Mouse (Mus musculus): ENCODE data around the gene 9130213A22Rik. TPM values are rescaled to one million over a fixed set of nuclear protein-coding genes. Genes with fewer than 3 reads are reported as not detected.

The 9130213A22Rik gene
- polyA plus RNA-seq, 1 experiment from 2014 or later = 0.51 TPM

- Histone ChIP-seq H3K4me2 (replicated peaks) (no peak overlapping the region), H3K9ac (no peak overlapping the region), H3K4me1 (peaks cover 12% of the 10 kb centered on the region), H3K27me3 (no peaks in the 10 kb centered on the region), H3K4me3 (replicated peaks) (no peak overlapping the region), H3K27ac (replicated peaks) (no peak overlapping the region), H3K9me3 (replicated peaks) (no peaks in the 10 kb centered on the region), H3K36me3 (no peaks in the 10 kb centered on the region)
- no peak for ATAC-seq (ENCODE audit: insufficient number of reproducible peaks, low FRiP score, low TSS enrichment, low read depth)
- WGBS = 71% methylated on average over 6 of the region's 6 CpGs
These were observed 13.0 kb upstream of the 9130213A22Rik start for GRCm38 (mm10) chr11:69135361-69135760.

- Histone ChIP-seq H3K27me3 (no peaks in the 10 kb centered on the region), H3K36me3 (no peaks in the 10 kb centered on the region), H3K27ac (replicated peaks) (peak overlapping the region; percentile 63), H3K9me3 (replicated peaks) (no peaks in the 10 kb centered on the region), H3K9ac (no peak overlapping the region), H3K4me1 (peaks cover 12% of the 10 kb centered on the region), H3K4me3 (replicated peaks) (peak overlapping the region; percentile 47), H3K4me2 (replicated peaks) (peak overlapping the region; percentile 81)
- no peak for ATAC-seq (ENCODE audit: insufficient number of reproducible peaks, low FRiP score, low TSS enrichment, low read depth)
- 19% methylated on average over 8 of the region's 8 CpGs for WGBS
These were observed 12.2 kb upstream of the 9130213A22Rik start for GRCm38 (mm10) chr11:69134622-69134968.

GRCm38 (mm10) chr11:69133923-69134621, 11.7 kb upstream of the 9130213A22Rik start:
- 3% methylated on average over 34 of the region's 34 CpGs for WGBS
- peak overlapping the region; percentile 63 for H3K27ac ChIP-seq (replicated peaks)
- H3K4me2 ChIP-seq (replicated peaks) = peak overlapping the region; percentile 81

GRCm38 (mm10) chr11:69133566-69133922, 11.2 kb upstream of the 9130213A22Rik start:
- no peaks in the 10 kb centered on the region for H3K9me3 ChIP-seq (replicated peaks)
- H3K27me3 ChIP-seq = no peaks in the 10 kb centered on the region
- WGBS = 19% methylated on average over 5 of the region's 5 CpGs
- H3K36me3 ChIP-seq = no peaks in the 10 kb centered on the region
- peak overlapping the region; percentile 63; the same call in 1 of the 2 replicates for H3K27ac ChIP-seq (replicated peaks)
- no peak for ATAC-seq (ENCODE audit: insufficient number of reproducible peaks, low FRiP score, low TSS enrichment, low read depth)
- H3K4me3 ChIP-seq (replicated peaks) = peak overlapping the region; percentile 47
- no peak overlapping the region for H3K9ac ChIP-seq
- peaks cover 12% of the 10 kb centered on the region for H3K4me1 ChIP-seq
- peak overlapping the region; percentile 81 for H3K4me2 ChIP-seq (replicated peaks)

More at GRCm38 (mm10) chr11:69133923-69134621, 11.7 kb upstream of the 9130213A22Rik start:
- Histone ChIP-seq H3K36me3 (no peaks in the 10 kb centered on the region), H3K9ac (peak overlapping the region; percentile 26; the same call in 1 of the 2 replicates), H3K4me1 (peaks cover 12% of the 10 kb centered on the region), H3K27me3 (no peaks in the 10 kb centered on the region), H3K9me3 (replicated peaks) (no peaks in the 10 kb centered on the region), H3K4me3 (replicated peaks) (peak overlapping the region; percentile 47)
- ATAC-seq (ENCODE audit: insufficient number of reproducible peaks, low FRiP score, low TSS enrichment, low read depth) = peak; percentile 74

GRCm38 (mm10) chr11:69128426-69129122, 6.2 kb upstream of the 9130213A22Rik start:
- no peak overlapping the region for H3K27ac ChIP-seq (replicated peaks)
- H3K4me2 ChIP-seq (replicated peaks) = no peak overlapping the region
- H3K4me3 ChIP-seq (replicated peaks) = no peak overlapping the region
- 64% methylated on average over 8 of the region's 8 CpGs for WGBS
- no peaks in the 10 kb centered on the region for H3K27me3 ChIP-seq
- no peaks in the 10 kb centered on the region for H3K36me3 ChIP-seq
- H3K9ac ChIP-seq = no peak overlapping the region
- no peaks in the 10 kb centered on the region for H3K9me3 ChIP-seq (replicated peaks)
- no peak for ATAC-seq (ENCODE audit: insufficient number of reproducible peaks, low FRiP score, low TSS enrichment, low read depth)
- H3K4me1 ChIP-seq = peaks cover 15% of the 10 kb centered on the region

- H3K4me1 ChIP-seq = peaks cover 14% of the 10 kb centered on the region
- no peak overlapping the region for H3K27ac ChIP-seq (replicated peaks)
- H3K4me2 ChIP-seq (replicated peaks) = peak overlapping the region; percentile 75
- peak overlapping the region; percentile 52 for H3K4me3 ChIP-seq (replicated peaks)
- ATAC-seq (ENCODE audit: insufficient number of reproducible peaks, low FRiP score, low TSS enrichment, low read depth) = no peak
- H3K36me3 ChIP-seq = no peaks in the 10 kb centered on the region
- 53% methylated on average over 2 of the region's 2 CpGs for WGBS
- H3K9ac ChIP-seq = no peak overlapping the region
- no peaks in the 10 kb centered on the region for H3K27me3 ChIP-seq
- H3K9me3 ChIP-seq (replicated peaks) = no peaks in the 10 kb centered on the region
These were observed 4.3 kb upstream of the 9130213A22Rik start for GRCm38 (mm10) chr11:69126706-69127095.

GRCm38 (mm10) chr11:69125919-69126705, 3.7 kb upstream of the 9130213A22Rik start:
- peak overlapping the region; percentile 75 for H3K4me2 ChIP-seq (replicated peaks)
- H3K36me3 ChIP-seq = no peaks in the 10 kb centered on the region
- H3K27ac ChIP-seq (replicated peaks) = peak overlapping the region; percentile 77
- peak overlapping the region; percentile 52 for H3K4me3 ChIP-seq (replicated peaks)
- no peaks in the 10 kb centered on the region for H3K27me3 ChIP-seq
- H3K9me3 ChIP-seq (replicated peaks) = no peaks in the 10 kb centered on the region
- ATAC-seq (ENCODE audit: insufficient number of reproducible peaks, low FRiP score, low TSS enrichment, low read depth) = no peak
- 8% methylated on average over 20 of the region's 20 CpGs for WGBS
- H3K4me1 ChIP-seq = peaks cover 20% of the 10 kb centered on the region
- H3K9ac ChIP-seq = peak overlapping the region; percentile 29

GRCm38 (mm10) chr11:69125852-69125918, 3.3 kb upstream of the 9130213A22Rik start, which contains the start of gene Aloxe3:
Gene Aloxe3, plus strand, starts transcription at chr11:69125896.
- Histone ChIP-seq H3K36me3 (no peaks in the 10 kb centered on the region), H3K9me3 (replicated peaks) (no peaks in the 10 kb centered on the region), H3K4me1 (peaks cover 24% of the 10 kb centered on the region), H3K4me3 (replicated peaks) (peak within 1 kb of the TSS; percentile 52), H3K4me2 (replicated peaks) (peak within 1 kb of the TSS; percentile 75), H3K27ac (replicated peaks) (peak within 1 kb of the TSS; percentile 77), H3K27me3 (no peaks in the 10 kb centered on the region), H3K9ac (peak within 1 kb of the TSS; percentile 29)
- ATAC-seq (ENCODE audit: insufficient number of reproducible peaks, low FRiP score, low TSS enrichment, low read depth) = no peak
- 2% methylated on average over 3 of the region's 3 CpGs for WGBS

GRCm38 (mm10) chr11:69125041-69125851, 2.9 kb upstream of the 9130213A22Rik start:
- peak; percentile 21; the same call in 1 of the 2 replicates for ATAC-seq (ENCODE audit: insufficient number of reproducible peaks, low FRiP score, low TSS enrichment, low read depth)
- H3K9ac ChIP-seq = peak overlapping the region; percentile 29
- H3K4me3 ChIP-seq (replicated peaks) = peak overlapping the region; percentile 52
- H3K4me2 ChIP-seq (replicated peaks) = peak overlapping the region; percentile 75
- H3K27me3 ChIP-seq = no peaks in the 10 kb centered on the region; the same call in 1 of the 2 replicates
- H3K27ac ChIP-seq (replicated peaks) = peak overlapping the region; percentile 77
- WGBS = under 1% methylated on average over 24 of the region's 24 CpGs
- no peaks in the 10 kb centered on the region for H3K36me3 ChIP-seq
- H3K9me3 ChIP-seq (replicated peaks) = no peaks in the 10 kb centered on the region
- peaks cover 28% of the 10 kb centered on the region for H3K4me1 ChIP-seq

- H3K27me3 ChIP-seq = no peaks in the 10 kb centered on the region; the same call in 1 of the 2 replicates
- peak overlapping the region; percentile 81 for H3K4me3 ChIP-seq (replicated peaks)
- H3K4me2 ChIP-seq (replicated peaks) = peak overlapping the region; percentile 96
- H3K4me1 ChIP-seq = peaks cover 36% of the 10 kb centered on the region
- H3K9me3 ChIP-seq (replicated peaks) = no peaks in the 10 kb centered on the region
- H3K27ac ChIP-seq (replicated peaks) = peak overlapping the region; percentile 92; the same call in 1 of the 2 replicates
- ATAC-seq (ENCODE audit: insufficient number of reproducible peaks, low FRiP score, low TSS enrichment, low read depth) = peak; percentile 41; the same call in 1 of the 2 replicates
- H3K9ac ChIP-seq = no peak overlapping the region
- H3K36me3 ChIP-seq = no peaks in the 10 kb centered on the region
- WGBS = 0% methylated on average over 3 of the region's 3 CpGs
These were observed 2.1 kb upstream of the 9130213A22Rik start for GRCm38 (mm10) chr11:69124498-69124847.

Measured in embryonic facial prominence, embryonic 15.5 days (tissue).